Mouse (Mus musculus): ENCODE measurements at regions not wholly inside any gene's neighbourhood (a gene's known extent, or its start where the extent isn't known, plus 50 kb on each side); places are given as distances from the start of the nearest gene placed in this dataset.

DNA sequence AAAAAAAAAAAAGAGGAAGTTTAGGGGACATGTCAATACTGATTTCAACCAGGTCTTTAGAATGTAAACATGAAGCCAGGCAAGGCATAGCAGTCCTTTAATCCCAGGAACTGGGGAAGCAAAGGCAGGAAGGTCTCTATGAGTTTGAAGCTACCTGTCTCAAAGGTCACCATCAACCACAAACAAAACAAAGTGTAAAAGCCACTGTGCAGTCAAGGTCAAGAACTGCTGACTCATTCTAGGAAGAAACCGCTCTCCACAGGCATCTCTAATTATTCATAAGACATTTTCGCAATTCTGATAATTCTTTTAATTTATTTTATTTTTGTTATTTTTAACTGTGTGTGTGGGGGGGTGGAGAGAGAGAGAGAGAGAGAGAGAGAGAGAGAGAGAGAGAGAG is 364.0 kb downstream of the Cntnap4 start:
- DNase-seq (ENCODE audit: low read depth, low spot score) = peak; percentile 58

DNA sequence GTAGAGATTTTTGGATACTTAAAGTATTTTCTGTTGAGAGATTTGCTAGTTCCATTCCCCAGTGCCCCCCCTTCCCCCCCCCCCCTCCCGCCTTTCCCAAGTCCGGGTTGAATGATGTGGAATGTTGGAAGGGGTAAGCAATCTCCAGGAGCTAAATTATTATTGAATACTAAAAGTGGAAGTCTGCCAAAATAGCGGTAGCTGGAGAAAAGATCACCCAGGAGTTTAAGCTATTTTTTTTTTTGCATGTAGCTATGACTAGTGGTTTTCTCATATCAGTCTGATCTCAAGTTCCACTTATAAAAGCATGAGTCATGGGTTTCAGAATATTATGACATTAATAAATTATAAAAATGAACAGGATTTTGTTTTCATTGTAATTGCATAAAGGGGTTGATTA is 365.6 kb downstream of the Cntnap4 start:
- no peak for DNase-seq (ENCODE audit: low read depth, low spot score)

DNA sequence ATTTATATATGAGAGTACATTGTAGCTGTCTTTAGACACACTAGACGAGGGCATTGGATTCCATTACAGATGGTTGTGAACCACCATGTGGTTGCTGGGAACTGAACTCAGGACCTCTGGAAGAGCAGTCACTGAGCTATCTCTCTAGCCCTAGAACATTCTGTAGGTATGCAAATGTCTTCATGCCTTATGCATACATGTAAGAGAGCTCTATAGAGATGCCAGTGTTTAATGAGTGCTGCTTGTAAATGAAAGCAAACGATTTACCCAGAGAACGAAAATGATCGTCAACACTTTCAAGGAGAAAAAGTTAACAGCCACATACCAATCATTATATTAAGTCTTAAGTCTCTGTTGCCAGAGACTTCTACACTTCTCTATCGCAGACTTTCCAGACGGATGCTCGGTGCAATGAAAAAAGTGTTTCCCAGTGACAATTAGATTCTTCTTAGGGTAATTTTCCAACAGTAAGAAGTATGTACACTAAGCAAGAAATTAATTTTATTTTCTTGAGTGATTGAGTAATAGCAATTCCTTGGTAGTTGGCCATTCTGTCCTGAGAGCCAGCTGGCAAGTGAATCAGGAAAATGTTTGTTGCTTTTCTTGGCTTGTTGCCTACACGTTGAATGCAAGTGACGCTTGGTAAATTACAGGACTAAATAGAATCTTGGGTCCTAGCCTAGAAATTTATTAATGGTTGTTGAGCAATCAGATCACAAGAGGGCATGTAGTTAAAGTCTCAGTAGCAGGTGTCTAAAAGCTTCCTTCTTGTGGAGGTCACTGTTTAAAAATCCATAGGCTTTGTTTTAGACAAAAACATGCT is 366.3 kb downstream of the Cntnap4 start:
- DNase-seq (ENCODE audit: low read depth, low spot score) = no peak

DNA sequence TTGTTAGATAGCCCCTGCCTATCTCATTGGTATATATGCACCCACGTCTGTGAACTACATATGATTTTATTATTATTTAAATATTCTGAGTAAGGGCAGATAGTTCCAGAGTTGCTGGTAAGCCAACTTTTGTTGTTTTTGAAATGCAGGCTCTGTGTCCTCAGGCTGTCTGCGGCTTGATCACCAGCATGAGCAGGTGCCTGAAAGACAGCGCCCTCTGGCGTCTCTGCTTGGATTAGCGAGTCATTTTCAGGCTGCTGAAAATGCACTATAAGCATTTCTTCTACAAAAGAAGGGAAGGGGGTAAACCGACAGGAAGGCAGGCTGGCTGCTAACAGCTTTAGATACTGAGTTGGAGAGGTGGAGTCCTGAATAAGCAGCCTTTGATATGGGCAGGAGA is 402.6 kb downstream of the Cntnap4 start:
- DNase-seq (ENCODE audit: low read depth, low spot score) = peak; percentile 53

DNA sequence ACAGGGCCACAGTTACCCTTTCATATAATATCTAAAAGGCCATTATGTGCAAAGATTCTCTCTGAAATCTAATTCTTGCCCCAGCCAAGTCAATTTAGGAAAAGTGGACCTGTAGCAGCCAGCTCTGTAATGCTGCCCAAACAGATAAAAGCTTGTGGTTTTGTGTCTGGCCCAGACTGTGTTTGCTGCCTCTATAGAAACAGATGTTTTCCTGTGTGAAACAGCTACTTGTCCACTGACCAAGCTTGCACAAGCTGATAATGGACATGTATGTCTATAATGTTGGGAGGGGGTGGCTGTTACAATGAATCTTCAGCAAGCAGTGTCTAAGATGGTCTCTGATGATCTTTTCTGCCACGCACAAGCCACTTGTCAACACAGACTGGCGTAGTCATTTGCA is 405.9 kb downstream of the Cntnap4 start:
- no peak for DNase-seq (ENCODE audit: low read depth, low spot score)

DNA sequence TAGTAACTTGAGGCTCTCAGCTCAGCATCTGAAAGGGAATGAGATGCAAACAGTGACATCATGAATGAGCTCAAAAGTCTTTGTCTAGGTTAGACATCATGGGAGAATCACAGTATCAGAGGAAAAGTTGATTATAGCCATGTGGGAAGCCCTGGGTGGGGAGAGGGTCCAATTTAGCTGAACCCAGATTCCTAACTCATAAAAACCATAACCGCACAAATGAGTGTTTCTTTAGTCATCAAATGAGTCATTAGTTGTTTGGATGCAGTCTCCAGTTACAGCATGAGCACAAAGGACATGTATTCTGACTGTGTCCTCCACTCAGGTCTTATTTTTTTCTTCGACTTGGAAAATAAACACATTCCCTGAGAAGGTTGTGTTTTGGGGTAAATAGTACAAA is 406.5 kb downstream of the Cntnap4 start:
- DNase-seq (ENCODE audit: low read depth, low spot score) = no peak

DNA sequence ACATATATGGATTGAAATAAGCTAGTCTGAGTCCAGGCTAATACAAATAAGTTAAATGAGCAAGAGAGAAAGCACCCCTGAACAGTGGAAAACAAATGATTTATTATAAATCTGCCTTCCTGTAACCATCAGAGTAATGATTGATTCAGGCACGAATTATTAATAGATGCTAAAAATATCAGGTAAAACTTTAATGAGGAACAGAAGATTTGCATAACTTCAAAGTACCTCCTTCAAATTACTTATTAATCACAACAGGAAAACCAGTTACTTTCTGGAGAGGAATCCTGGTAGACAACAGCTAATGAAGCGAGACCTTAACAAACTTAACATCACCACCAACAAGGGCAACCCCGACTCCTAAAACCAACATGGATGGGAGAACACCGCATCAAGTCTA is 423.9 kb downstream of the Cntnap4 start:
- no peak for DNase-seq (ENCODE audit: low read depth, low spot score)

DNA sequence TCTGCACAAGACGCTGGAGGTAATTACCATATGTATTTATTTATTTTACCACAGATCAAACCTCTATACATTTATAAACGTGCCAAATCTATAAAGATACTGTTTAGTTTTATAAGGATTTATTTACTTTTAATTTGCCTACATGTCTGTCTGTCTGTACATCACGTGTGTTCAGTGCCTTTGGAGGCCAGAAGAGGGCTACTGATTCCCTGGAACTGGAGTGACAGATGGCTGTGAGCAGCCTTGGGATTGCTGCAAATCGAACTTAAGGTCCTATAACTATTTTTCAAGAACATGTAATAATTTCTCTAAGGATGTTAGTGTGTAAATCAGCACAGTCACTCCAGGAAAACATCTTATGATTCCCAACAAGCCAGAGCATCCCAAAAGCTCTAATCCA is 437.5 kb downstream of the Cntnap4 start:
- no peak for DNase-seq (ENCODE audit: low read depth, low spot score)

DNA sequence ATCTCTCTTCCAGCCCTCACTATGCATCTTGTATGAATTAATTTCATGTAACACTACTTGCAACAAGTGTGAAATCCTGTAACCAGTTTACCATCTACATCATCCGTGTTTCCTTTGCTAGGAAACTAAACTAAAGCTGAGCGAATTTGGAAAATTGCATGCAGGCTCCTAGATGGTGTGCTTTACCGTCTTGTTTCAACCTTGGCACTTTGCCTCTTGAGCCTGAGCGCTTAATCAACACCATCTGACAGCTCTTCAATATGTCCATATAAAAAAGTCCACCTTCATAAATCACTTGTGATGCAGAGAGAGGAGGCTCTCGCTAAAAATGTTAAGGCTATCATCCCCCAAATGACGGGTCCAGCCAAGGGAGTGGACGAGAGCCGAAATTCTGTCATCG is 459.0 kb downstream of the Cntnap4 start:
- DNase-seq (ENCODE audit: low read depth, low spot score) = no peak

DNA sequence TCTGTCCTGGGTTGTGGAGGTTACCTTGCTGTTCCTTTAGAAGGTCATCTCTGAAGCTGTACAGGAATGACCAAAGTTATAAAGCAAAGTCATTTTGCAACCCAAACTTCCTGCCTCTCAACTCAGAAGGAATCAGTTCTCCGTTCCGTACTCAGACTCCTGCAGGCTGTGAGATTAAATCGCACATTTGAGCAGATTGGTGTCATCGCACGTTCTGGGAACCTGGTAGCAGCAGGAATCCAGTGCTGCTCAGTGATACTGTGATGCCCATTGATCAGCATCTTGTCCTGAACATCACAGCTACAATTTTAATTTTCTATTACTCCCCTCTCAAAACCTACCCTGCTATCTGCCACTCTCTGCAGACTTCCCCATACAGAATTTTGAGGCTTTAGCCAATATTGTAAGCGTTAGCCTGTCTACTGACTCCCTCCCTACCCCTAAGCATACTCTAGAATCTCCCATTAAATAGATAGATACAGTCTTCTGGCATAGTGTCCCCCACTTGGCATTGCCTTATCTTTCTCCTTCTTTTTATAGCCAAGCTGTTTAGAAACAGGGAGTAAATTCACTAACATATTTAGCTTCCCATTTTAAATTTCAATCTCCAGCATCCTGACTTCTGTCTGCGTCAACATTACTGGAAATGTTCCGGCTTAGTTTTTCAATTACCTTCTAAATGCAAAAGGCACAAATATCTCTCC is 482.1 kb downstream of the Cntnap4 start:
- no peak for DNase-seq (ENCODE audit: low read depth, low spot score)

DNA sequence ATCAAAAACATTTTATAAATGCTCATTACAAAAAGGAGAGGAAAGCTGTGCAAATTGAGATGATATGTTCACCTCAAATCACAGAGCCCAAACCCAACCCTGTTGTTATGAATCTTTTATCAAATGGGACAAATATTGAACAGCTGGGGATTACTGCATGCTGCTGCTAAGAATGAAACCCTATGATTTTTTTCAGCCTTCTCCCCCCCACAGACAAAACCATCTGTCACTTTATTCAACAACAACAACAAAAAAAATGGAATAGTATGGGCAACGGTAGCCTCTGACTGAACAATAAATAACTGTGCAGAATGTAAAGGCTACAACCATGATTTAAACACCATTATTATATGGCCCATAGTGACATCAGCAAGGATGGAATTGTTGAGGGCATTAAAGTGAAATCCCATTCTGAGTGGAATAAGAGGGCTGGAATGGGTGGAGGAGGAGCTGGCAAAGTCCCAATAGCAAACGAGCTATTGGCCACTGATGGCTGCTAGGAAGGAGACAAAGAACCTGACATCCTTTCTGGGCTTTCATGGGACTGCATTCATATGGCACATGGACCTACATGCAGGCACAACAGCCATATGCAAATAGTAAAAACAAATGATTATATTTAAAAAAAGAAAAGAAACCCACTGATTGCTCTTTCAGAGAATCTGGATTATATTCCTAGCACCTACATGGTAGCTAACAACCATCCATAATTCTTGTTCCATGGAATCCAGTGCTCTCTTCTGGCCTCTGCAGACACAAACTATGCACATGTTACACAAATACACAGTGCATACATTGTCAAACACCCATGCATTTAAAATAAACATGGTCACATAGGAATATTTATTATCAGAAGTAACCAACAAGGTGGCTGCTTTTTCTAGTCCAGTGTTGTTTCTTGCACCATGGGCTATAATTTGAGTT is 495.7 kb downstream of the Cntnap4 start:
- no peak for DNase-seq (ENCODE audit: low read depth, low spot score)

DNA sequence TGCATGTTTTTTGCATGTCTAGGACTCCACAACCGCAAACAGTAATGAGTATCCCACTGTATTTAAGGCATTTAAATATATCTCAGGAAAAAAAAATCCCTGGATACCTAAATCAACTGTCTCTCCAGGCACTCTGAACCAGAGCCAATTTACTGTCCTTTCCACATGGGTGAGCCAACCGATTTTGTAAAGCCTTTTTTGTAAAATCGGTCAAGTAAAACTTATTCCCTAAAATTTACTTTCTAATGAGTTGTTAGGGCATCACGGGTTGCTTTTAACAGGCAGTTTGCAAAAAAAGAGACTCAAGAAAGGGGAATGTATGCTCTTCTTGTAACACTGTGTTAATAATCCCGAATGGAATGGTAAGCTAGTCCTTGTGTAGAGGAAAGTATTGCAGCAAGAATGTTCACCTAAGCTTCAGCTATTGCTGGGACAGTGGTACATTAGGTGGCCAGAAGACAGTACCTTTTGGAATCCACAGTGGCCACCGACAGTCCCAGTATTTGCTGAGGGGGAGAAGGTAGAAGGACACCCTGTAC is 496.4 kb downstream of the Cntnap4 start:
- no peak for DNase-seq (ENCODE audit: low read depth, low spot score)

DNA sequence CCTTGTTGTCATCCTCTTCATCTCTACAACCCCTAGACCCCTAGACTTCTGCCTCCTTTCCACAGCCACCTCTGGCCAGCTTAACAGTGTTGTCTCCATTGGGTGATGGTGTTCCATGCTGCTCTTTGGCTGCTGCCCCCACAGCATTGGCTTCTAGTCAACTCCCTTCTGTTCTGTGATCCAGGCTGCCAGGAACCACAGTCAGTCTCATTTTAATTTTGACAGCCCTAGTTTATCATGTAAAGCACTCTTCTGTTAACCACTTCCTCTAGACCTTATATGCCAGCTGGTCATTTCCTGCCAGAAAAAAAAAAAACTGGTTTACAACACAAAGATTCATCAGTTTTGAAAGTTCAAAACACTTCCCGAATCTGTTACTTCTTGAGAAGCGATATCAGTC is 514.1 kb downstream of the Cntnap4 start:
- no peak for DNase-seq (ENCODE audit: low read depth, low spot score)

DNA sequence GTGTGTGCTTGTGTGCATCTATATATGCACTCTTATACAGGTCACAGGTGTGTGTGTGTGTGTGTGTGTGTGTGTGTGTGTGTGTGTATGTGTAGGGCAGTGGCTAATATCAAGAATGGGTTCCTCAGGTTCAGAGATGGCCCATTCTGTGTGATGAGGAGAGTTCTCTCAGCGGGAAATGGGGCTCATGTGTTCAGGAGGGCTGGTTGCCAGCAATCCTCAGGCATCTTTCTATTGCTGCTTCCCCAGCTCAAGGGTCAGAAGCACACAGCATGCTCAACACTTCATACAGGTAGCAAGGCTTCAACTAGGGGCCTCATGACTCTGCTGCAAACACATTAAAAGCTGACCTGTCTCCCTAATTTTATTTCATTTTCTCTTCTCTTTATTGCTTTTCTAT is 517.7 kb downstream of the Cntnap4 start:
- DNase-seq (ENCODE audit: low read depth, low spot score) = no peak

DNA sequence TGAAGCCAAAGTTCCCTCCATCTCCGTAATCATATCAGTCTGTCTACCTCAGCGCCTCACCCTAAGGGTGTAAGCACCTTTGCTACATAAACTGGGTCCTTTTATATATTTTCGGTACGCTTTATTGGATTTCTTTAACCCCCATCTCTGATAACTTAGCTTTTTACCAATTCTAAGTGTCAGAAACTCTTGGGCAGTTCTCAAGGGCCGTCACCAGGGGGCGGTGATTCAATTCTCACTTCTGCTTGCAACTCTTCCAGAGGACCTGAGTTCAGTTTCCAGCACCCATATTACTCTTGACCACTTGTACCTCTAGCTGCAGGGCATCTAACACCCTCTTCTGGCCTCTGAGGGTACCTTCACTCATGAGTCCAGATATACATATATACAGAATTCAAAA is 523.7 kb upstream of the Mon1b start:
- DNase-seq (ENCODE audit: low read depth, low spot score) = peak; percentile 31

DNA sequence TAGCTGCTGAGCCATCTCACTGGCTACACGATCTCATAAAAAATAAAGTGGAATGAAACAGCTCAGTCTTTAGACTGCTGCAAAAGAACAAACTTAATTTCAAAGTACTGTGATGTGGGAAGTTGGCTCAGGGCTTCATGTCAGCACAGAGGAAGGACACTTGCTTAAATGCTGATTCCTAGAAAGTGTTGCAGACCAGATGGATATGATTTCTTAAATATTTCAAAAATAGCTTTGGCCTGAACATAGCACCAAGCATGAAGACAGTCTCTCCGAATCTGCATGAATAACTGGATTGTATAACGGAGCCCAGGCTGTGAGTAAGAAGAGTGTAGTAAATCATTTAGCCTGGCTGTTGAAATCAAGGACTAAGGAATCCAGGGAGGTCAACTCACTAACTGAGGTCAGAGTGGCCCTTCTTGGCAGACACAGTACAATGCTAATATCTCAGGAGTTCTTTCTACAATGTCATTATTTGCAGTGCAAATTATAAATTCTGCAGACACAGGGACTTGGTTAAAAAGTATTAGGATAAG is 521.2 kb upstream of the Mon1b start:
- no peak for DNase-seq (ENCODE audit: low read depth, low spot score)

DNA sequence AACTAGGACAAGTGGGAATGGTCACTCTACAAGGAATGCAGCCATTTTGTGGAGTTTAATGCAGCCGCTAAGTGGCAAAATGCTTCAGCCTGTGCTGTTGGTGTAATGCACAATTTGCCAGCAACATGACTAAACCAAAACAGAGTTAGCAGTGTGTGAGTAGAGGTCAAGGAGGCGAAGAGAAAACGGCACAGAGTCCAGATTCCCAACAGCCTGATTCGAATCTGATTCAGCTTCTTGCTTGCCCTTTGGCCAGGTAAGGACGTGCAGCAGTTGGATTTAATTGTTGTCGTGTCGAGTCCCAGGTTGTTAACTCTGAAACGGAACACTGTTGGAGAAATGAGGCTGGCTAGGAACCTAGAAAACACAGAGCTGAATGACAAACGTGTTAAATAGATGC is 518.1 kb upstream of the Mon1b start:
- DNase-seq (ENCODE audit: low read depth, low spot score) = no peak

DNA sequence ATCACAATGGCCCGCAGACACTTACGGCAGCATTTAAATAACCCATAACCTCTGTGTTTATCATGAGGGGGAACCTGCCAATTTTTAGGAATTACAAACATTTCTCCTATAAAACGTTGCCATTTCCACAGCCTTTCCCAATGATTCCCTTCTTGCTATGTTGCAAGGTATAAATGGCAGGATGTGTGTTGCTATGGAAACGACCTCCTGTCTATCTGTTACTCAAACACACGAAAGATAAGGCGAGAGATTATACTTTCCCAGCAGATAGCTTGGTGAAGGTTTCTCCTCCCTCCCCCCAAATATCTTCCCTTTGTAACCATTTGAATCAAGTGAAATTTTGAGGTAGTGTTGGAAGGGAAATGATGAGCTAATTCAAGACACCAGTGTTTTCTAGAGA is 509.8 kb upstream of the Mon1b start:
- DNase-seq (ENCODE audit: low read depth, low spot score) = no peak

DNA sequence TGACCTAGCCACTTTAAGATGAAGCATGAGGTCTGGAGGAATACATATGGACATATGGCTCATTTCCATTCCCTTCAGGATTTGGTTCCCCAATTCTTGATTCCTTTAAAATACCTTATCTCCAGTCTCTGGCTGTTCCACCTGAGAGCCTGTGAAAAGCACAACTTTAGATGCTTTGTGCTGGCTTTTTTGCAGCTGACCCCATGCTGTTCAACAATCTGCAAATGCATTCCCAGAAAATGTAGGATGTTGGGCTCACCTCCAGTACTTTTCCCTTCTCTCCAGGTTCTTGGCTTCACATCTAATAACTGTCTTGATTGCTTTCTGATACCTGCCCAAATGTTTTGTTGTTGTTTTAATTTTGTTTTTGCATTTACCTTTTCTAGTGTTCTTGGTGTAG is 498.0 kb upstream of the Mon1b start:
- no peak for DNase-seq (ENCODE audit: low read depth, low spot score)

DNA sequence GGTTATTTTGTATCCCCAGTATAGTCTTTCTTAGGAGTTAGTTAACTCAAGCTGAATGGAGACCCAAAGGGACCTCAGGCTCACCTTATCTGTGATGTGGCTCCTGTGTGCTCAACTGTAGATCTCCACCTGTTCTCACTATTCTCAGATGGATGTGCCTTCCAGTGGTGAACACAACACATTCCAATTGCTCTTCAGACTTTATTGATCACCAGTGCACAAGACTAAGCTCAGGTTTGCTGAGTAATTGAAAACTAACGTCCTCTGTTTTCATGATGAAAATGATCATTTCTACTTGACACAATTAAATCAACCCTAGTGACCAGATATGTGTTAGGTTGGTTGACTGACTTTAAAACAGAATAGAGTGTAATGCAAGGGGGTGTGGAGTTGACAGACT is 495.4 kb upstream of the Mon1b start:
- DNase-seq (ENCODE audit: low read depth, low spot score) = no peak

DNA sequence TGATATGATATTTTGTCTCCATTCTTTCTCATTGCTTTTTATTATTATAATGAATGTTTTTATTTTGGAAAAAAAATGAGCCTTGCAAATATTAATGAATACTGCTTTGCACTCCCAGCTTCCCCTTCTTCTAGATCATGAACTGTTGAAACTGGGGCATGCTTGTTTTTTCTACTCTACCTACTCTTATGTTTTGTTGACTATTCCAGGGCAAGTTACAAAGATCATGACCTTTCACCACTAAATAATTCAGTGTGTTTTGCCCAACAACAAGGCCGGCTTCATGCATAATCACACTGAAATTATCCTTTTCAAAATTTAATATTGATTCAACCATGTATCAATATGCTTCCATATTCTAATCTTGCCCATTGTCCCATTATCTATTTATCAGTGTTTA is 494.3 kb upstream of the Mon1b start:
- DNase-seq (ENCODE audit: low read depth, low spot score) = no peak

DNA sequence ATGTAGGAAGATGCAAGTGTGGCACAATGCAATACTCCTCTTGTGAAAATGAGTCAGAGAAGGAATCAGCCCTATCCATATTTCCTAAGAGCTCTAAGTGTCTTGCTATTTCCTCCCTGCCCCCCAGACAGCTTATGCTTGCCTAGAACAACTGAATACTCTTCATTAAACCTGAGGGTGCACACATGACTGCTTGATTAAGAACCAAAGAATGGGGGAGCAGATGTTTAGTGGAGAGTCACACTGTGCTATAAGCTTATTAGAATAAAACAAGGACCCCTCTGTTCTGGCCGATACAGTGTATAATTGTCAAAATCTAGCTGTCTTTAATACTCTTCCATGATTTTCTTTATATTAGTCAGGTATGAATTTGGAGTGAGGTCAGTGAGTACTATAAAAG is 458.8 kb upstream of the Mon1b start:
- DNase-seq (ENCODE audit: low read depth, low spot score) = no peak
